Mouse (Mus musculus): ENCODE data around the gene Acsm2.

The Acsm2 gene

DNA sequence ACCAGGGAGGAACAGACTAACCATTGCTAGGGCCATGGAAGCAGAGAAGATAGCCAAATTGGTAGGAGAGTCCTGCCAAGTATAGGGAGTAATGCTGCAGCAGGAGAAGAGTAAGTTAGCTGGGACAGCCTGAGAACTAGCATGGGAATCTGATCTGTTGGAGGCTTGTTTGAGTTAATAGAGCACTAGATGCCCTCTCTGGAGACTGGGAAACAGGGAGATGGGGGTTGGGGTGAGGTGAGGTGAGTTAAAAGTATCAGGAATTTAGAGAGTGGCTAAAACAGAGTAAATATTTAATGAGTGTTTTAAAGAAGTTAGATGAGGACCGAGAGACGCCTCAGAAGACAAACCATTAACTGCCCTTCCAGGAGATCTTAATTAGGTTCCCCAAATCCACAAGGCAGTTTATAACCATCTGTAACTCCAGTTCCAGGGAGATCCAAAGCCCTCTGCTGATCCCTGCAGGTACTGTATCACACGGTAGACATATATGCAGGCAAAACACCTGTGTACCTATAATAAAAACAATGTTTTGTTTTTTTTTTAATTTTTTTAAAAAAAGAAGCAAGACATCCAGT, 40.5 kb downstream of the Acsm2 start:
- DNase-seq, result no peak

DNA sequence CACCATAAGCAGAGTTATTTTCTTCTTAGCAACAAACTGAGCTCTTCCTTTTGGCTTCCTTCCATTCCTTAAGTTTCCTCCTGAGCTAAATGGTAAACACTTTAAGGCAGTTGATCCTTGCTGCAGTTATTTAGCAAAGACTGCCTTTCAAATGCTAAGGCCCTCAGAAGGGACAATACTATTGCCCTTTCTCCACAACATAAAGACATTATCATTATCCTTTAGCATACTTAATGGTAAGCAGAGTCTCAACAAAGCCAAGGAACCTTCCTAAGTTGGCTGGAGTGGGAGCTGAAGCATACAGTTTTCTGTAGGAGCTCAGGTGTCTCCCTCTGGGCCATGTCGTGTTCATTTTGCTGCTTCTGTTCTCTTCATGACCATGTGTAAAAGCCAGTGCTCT, 41.2 kb downstream of the Acsm2 start:
- no peak for DNase-seq

DNA sequence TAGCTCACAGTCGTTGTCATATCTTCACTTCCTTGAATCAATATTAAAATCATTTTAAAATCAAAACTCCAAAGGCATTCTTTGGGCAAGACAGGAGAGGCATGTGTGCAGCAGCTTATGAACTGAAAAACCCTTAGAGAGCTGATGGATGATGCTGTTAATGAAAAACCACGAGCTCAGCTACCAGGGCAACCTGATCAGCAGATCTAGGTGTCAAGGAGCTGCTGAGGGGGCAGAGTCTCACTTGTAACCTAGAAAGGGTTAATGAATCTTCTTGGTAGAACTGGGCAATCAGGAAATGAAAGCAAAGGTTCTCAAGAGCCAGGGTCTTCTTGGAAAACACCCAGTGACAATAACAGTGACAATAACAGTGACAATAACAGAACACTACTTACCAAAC, 42.4 kb downstream of the Acsm2 start:
- no peak for DNase-seq

DNA sequence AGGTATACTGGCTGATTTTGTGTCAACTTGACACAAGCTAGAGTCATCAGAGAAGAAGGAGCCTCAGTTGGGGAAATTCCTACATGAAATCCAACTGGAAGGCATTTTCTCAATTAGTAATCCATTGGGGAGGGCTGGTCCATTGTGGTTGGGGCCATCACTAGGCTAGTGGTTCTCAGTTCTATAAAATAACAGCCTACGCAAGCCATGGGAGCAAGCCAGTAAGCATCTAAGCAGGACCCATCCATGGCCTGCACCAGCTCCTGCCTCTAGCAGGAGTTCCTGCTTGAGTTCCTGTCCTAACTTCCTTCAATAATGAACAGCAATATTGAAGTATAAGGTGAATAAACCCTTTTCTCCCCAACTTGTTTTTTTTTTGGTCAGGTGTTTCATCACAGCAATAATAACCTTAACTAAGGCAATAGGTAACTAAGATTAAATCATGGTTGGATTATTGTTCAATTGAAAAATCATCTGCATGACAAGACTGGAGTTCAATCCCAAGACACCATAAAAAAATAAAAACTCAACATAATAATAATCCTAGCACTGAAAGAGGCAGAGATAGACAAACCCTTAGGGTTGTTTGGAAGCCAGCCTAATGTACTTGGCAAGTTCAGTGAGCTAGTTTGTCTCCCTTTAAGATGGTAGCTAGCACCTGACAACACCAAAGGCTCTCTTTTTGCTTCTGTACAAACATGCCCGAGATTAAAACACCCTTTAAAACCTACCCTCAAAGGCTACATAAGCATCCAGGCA, 47.2 kb downstream of the Acsm2 start:
- no peak for DNase-seq

DNA sequence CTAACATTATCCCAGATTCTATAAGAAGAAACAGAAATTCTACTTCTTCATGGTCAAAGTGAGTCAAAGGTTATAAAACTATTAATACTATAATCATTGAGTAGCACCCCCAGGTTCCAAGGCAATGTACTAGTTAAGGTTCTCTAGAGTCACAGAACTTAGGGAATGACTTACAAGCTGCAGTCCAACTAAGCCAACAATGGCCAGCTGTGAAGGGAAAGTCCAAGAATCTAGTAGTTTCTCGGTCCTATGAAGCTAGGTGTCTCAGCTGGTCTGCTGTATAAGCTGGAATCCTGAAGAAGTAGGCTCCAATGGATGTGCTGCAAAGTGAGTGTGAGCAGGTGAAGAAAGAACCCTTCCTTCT, 47.8 kb downstream of the Acsm2 start:
- DNase-seq, result no peak

DNA sequence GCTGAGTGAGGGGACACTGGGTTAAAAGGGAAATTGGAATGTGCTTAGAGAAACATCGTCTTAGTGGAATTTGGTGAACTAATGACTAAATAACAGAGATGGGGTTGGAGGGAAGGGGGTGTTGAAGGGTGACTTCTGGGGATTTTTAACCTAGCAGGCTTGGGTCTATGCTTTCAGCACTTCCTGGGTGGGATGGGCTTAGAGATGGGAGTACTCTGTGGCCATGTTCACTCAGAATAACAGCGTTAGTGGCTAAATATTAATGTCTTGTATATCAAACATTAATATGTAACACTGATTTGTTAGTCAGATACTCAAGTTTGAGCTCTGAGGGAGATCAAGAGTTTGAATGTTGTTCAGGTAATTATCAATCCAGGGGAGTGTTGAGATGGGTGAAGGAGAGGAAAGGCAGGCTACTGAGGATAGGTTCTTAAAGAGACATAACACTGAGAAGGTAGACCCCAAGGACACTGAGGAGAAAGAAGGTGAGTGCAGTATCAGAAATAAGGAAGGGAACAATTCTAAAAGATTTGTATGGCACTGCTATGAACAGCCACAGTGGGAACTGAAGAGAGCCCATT, 50.9 kb downstream of the Acsm2 start:
- no peak for DNase-seq

DNA sequence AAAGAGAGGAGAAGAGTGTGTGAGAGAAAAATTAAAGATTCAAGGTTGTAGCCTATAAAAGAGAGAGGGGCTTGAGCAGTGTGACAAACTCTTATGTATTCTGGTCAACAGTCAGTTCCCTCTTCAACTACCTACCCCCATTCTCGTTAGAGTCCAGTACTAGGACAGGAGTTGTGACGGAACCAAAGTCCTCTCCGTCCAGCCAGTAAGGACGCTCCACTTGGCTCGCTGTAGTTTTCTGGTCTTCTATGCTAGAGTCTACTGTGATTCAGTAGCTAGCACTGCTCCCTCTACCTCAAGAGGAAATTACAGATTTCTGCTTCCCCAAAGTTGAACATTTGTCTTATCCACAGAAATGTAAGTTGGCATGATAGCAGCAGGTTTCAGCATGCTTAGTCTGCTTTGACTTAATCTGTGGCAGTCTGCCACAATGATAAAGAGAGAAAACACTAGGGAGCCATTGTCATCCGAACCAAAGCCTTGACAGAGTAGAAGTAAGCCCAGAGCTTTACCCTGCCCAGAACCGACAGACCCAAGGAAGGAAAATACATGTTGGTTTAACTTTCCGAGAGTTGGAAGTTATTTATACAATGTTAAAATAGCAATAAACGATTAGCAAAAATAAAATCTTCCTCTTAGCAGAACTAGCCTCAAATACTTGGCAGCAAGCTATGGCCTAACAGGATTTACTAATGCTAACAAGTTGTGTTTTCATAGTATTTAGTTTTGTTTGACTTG, 52.0 kb downstream of the Acsm2 start:
- DNase-seq, result no peak

DNA sequence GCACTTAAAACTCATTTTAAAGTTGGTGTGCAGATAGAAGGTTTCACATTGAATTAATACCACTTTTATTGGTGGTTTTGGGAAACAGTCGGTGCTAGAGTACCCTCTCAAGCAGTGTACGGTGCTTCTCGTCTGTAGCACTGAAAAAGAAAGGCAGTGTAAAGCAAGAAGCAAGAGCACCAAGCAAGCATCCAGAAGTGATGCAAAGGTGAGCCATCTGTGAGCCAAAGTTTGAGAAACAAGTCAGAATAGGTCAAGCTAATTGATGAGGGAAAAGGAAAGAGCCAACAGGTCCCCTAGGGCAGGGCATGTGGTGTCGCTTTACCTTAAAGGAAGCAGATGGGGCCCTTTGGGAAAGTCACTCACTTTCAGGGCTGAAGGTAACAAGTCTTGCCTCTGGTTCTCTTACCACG, 52.5 kb downstream of the Acsm2 start, which contains the start of gene Acsm1:
Acsm1 (plus strand) TSS at position 363 of the 413 bp plus-strand sequence.
- DNase-seq, result no peak

DNA sequence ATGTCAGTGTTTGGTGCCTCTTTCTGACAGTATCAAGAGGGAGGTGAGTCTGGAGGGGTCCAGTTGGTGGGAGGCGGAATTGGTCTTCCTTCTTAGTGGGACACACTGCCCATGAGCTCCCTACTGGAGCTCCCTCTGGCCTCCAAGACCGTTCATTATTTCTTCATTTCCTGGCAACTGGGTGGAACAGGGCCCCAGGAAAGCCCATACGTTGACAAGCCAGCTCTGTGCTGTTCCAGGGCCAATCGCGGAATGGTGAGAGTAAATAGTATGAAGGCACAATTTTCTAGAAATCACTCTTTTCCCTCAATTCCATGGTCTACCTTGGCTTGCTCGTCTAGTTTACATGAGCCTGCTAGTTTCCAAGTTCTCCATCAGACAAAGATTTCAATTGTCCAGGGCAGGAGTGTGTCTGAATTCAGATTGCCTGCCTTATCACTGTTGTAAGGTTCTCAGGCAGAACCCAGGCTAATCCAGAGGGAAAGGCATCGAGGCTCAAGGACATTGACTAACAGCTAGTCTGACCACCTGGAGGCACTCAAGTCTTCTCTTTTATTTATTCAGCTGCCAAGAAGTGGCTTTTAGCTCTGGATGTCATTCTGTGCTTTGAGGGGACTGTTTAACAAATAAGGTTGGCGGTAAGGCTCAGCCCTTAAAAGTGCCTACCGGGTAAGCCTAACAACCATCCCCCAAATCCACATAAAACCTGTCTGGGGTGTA, 53.8 kb downstream of the Acsm2 start:
- DNase-seq, result no peak

DNA sequence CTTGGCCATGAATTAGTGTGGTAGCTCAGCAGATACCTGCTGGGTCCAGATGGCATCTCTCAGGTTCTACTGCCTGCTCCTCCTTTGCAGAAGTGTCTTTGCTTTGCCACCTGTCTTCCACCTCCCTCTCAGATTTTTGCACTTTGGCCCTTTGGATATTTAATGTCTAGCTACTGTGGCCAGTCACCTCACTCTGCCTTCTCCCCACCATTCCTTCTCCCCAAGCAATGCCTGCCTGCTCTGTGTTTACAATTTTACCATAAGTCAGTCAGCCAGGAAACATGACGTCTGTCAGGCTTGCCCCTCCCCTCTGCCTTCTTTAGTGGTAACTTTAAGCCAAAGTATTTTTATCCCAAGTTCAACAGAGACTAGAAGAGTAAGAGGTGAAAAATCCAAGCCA, 62.4 kb downstream of the Acsm2 start:
- DNase-seq, result no peak

DNA sequence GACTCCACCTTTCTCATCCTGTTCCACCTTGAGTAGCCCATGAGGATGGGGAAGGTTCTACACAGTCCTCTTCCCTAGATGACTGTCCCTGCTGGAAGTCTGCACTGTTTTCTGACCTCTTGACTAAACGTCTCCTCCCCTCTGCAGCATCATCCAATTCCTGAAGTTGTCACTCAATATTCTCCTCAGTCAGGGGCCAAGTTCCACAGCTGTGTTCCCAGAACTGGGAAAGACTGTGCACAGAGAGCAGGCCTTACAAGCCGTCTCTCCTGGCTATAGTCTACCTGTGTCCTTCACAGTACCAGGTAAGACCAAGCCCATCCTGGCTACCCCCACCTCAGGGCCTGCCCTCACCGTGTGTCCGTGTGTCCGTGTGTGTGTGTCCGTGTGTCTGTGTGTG, 63.5 kb downstream of the Acsm2 start:
- DNase-seq, result no peak

DNA sequence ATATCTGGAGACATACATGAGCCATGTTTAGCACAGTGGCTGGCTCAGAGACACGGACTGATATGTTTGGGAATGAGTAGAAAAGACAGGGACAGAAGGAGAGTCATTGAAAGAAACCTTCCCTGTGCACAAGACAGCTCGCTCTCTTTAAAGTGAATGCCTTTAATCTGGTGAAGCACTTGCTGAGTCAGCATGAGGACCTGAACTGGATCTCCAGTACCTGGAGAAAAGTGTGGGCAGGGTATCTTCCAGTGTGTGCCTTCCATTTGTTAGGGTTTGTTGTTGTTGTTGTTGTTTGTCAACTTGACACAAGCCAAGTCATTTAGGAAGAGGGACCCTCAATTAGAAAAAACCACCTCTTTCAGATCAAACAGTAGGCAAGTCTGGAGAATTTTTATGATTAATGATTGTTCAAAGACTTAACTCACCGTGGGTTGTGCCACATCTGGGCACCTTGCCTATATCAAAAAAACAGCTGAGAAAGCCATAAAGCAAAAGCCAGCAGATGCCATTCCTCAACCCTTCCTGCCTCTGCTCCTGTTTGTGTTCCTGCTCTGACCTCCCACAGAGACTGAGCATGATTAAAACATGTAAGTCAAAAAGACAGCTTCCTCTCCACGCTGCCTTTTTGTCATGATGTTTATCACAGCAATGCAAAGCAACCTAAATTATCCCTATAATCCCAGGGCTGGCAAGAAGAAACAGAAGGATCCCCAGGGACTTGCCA, 64.2 kb downstream of the Acsm2 start:
- no peak for DNase-seq

DNA sequence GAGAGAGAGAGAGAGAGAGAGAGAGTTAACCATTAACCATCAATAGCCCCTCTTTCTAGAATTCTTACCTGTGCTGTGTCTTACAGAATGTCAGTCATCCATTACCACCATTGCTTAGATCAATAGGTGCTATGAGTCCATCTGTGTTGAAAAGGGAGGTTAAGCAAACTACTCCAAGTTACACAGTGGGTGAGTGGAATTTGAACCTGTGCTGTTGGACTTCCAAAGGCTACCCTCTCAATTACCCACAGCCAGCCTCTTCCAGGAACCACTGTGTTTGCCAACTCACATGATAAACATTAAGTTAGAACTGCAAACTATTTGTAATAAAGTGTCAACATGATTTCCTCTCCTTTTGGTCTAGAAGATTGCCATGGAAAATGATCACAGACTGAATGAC, 66.0 kb downstream of the Acsm2 start:
- no peak for DNase-seq

DNA sequence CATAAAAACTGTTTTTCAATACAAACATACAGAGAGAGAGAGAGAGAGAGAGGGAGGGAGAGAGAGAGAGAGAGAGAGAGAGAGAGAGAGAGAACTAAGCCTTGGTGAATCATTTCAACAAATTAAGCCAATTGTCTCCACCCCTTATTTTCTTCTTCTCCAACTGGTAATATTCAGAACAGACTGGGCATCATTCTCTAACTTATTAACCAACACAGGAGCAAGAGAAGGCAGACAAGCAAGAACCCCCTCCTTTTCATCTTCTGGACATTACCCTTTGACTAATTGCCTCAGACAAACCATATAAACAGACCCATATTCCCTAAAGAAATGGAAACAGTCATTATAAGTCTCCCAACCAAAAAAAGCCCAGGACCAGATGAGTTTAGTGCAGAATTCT, 84.6 kb downstream of the Acsm2 start:
- DNase-seq, result no peak

DNA sequence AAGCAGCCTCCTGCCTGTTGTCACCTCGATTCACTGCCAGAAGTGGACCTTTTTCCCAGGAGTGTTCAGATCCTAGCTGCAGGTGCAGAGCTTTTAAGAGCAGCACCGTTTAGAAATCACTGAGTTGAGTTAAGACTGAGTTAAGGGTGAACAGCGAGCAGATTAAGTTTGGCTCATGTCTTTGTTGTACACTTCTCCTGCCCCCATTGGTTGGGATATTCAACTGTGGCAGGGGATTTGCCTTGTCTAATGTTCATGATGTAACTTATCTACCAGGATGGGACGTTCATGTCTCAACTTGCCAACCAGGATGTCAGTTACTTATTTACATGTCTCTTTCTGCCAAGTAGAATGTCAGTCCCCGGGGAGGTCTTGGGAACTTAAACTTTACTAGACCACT, 88.2 kb downstream of the Acsm2 start:
- DNase-seq, result no peak
